Comparison of ENCODE assay signal across 8 mouse cellular contexts in the genomic region with DNA sequence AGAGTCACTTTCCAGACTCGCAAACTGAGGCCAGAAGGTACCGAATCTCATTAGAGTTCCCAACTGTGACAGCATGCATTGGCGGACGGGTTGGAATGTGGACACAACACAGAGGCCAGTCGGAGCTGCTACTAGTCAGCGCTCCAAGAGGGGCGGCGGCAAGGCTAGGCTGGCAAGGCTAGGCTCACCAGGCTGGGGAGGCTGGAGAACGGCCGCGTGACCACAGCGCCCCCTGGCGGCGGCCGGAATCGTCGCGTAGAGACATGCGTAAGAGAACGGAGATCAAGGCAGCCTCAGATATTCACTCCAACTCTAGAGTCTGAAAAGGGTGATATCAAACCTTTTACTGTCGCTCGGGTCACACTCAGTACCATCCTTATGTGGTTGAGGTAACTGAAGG.
DNase-seq lines count a peak whose midpoint lies in the region; ATAC-seq and TF ChIP-seq lines count a peak whose summit lies in the region.

No protein-coding gene starts in this region.

- peak; percentile 19 for DNase-seq in cerebellum, adult 11-12 months
- peak; percentile 88 to 92 for DNase-seq in heart, postnatal 14 days
- peak; percentile 64 to 88 for DNase-seq in kidney, postnatal 36 days
- DNase-seq in liver, postnatal 0 days: peak; percentile 78
- peak; percentile 91 for DNase-seq in testis, postnatal 10 days (ENCODE audit: low spot score)

- no peak overlapping the region for H3K27ac ChIP-seq in forebrain, embryonic 16.5 days (ENCODE audit: low read length)
- H3K27ac ChIP-seq in liver, postnatal 0 days (ENCODE audit: low read depth): no peak overlapping the region
- no peak overlapping the region for H3K27ac ChIP-seq in neural tube, embryonic 15.5 days (replicated peaks)

- H3K4me3 ChIP-seq in E14TG2a.4 (replicated peaks; ENCODE audit: low read length): no peak overlapping the region
- no peak overlapping the region for H3K4me3 ChIP-seq in forebrain, embryonic 16.5 days (replicated peaks; ENCODE audit: low read length)
- no peak overlapping the region for H3K4me3 ChIP-seq in liver, postnatal 0 days (ENCODE audit: low read depth, low read length)
- no peak overlapping the region for H3K4me3 ChIP-seq in neural tube, embryonic 15.5 days (replicated peaks)

- H3K4me2 ChIP-seq in forebrain, embryonic 16.5 days (ENCODE audit: low read length): peak overlapping the region; percentile 39
- H3K4me2 ChIP-seq in liver, postnatal 0 days (ENCODE audit: low read depth, low read length): no peak overlapping the region
- H3K4me2 ChIP-seq in neural tube, embryonic 15.5 days: peak overlapping the region; percentile 47

- H3K9me3 ChIP-seq in E14TG2a.4 (ENCODE audit: low read length): peaks cover 24% of the 10 kb centered on the region
- H3K9me3 ChIP-seq in forebrain, embryonic 16.5 days (ENCODE audit: control insufficient read depth, low read length): peaks cover 5% of the 10 kb centered on the region; the same call in 1 of the 2 replicates
- 0 out of 2 replicates have a peak, but pooled peaks cover 6% of the 10 kb centered on the region for H3K9me3 ChIP-seq in liver, postnatal 0 days (ENCODE audit: low read length)
- H3K9me3 ChIP-seq in neural tube, embryonic 15.5 days (replicated peaks): peaks cover 3% of the 10 kb centered on the region; the same call in 1 of the 2 replicates

- no peak overlapping the region; the same call in 1 of the 2 replicates for H3K9ac ChIP-seq in forebrain, embryonic 16.5 days (replicated peaks; ENCODE audit: low read depth, low read length)
- no peak overlapping the region for H3K9ac ChIP-seq in liver, postnatal 0 days (replicated peaks)
- H3K9ac ChIP-seq in neural tube, embryonic 15.5 days (replicated peaks): no peak overlapping the region

- TF ChIP-seq CTCF in E14TG2a.4 (conservative IDR thresholded peaks at IDR 0.05; ENCODE audit: low read length): peak; percentile 51
- TF ChIP-seq CTCF in liver, postnatal 0 days (IDR thresholded peaks at IDR 0.05; ENCODE audit: low read depth): peak; percentile 98

- H3K4me1 ChIP-seq in E14TG2a.4 (replicated peaks; ENCODE audit: low read depth, low read length): no peaks in the 10 kb centered on the region
- H3K4me1 ChIP-seq in forebrain, embryonic 16.5 days (replicated peaks; ENCODE audit: control insufficient read depth, insufficient read depth, low read length): peaks cover 3% of the 10 kb centered on the region; the same call in 1 of the 2 replicates
- H3K4me1 ChIP-seq in liver, postnatal 0 days (ENCODE audit: insufficient read depth): no peaks in the 10 kb centered on the region
- H3K4me1 ChIP-seq in neural tube, embryonic 15.5 days: peaks cover 14% of the 10 kb centered on the region

- H3K27me3 ChIP-seq in E14TG2a.4 (ENCODE audit: insufficient read depth, low read length): peaks cover 16% of the 10 kb centered on the region
- 0 out of 2 replicates have a peak, but pooled peaks cover 2% of the 10 kb centered on the region for H3K27me3 ChIP-seq in forebrain, embryonic 16.5 days (replicated peaks; ENCODE audit: control insufficient read depth, insufficient read depth, low read length)
- no peaks in the 10 kb centered on the region for H3K27me3 ChIP-seq in liver, postnatal 0 days (ENCODE audit: insufficient read depth, low read length)
- H3K27me3 ChIP-seq in neural tube, embryonic 15.5 days (replicated peaks): no peaks in the 10 kb centered on the region

- no peaks in the 10 kb centered on the region for H3K36me3 ChIP-seq in E14TG2a.4 (ENCODE audit: insufficient read depth, low read length)
- no peaks in the 10 kb centered on the region for H3K36me3 ChIP-seq in forebrain, embryonic 16.5 days (ENCODE audit: control insufficient read depth, insufficient read depth)
- no peaks in the 10 kb centered on the region for H3K36me3 ChIP-seq in liver, postnatal 0 days (replicated peaks; ENCODE audit: insufficient read depth, low read length)
- no peaks in the 10 kb centered on the region for H3K36me3 ChIP-seq in neural tube, embryonic 15.5 days

- no peak for TF ChIP-seq EP300 in liver, postnatal 0 days (IDR thresholded peaks at IDR 0.05; ENCODE audit: low read depth)

- peak; percentile 94 for ATAC-seq in forebrain, embryonic 16.5 days
- ATAC-seq in liver, postnatal 0 days: peak; percentile 56
- ATAC-seq in neural tube, embryonic 15.5 days (ENCODE audit: low FRiP score): peak; percentile 90

- 1% methylated on average over 22 of the region's 22 CpGs for WGBS in forebrain, embryonic 16.5 days
- 4% methylated on average over 22 of the region's 22 CpGs for WGBS in liver, postnatal 0 days (ENCODE audit: insufficient replicate concordance)
- 3% methylated on average over 22 of the region's 22 CpGs for WGBS in neural tube, embryonic 15.5 days

- intact Hi-C loops in heart, postnatal 14 days (cut with DNase I): loop anchor here (2.0 to 10.0 kb wide), 5 partner anchors 114 to 1246 kb away; no protein-coding TSS in a partner anchor

Comparison
In these comparisons a context has a peak if more than half of its experiments do, and no peak if none do; other contexts are left out.
1. DNase-seq: peak in every context shown above with its lines; median percentile 91 in testis, postnatal 10 days; 90 in heart, postnatal 14 days; 78 in liver, postnatal 0 days; 76 in kidney, postnatal 36 days; 19 in cerebellum, adult 11-12 months.